Mouse (Mus musculus): Measurements from ENCODE around the gene Pyurf. TPM values are rescaled to one million over a fixed set of nuclear protein-coding genes. Genes with fewer than 3 reads are reported as not detected.
A peak's percentile ranks its signal among the peaks of the same experiment; 100 is the strongest.

Gene Pyurf
- 13.9 and 15.5 TPM in 2 replicates for polyA plus RNA-seq (2015; fragmentation: Nextera tagmentation; extraction: Ambion mirVana)

DNA sequence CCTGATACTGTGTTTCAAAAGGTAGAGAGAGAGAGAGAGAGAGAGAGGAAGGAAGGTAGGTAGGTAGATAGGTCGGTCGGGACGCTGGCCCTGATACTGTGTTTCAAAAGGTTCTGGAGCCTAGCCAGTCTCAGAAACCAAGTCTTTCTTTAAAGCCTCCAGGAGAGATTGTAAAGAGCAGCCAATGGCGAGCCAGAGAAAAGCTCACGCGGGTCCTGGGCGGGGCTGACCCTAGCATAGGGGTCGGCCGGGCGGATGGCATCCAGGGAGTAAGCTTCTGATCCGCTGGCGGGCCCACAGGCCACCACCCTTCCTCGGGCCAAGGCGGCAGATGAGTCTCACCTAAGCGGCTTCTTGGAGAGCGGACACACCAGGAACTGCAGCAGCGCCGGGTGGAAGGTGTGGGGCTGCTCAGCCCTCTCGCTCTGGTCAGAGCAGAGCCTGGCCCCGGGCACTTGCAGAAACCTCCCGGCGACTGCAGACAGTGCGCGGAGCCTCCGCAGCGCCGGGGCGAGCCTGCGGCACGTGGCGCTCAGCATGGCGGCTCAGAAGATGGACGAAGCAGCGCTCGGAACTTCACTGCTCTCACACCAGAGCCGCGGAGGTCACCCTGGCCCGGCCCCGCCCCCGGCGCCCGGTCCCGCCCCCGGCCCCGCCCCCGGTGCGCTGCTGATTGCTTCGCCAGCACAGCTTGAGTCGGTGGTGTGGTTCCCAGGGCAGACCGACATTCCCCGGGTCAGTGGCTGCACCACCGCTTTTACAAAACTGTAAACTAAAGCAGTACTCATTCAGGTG is at the start of gene Pyurf:
Pyurf (minus strand) TSS at position 612 of the 795 bp plus-strand sequence.
- peaks cover 3% of the 10 kb centered on the region; the same call in 1 of the 2 replicates for H3K4me1 ChIP-seq (ENCODE audit: control insufficient read depth, insufficient read depth, low read length)
- H3K9me3 ChIP-seq (replicated peaks; ENCODE audit: control insufficient read depth, low read length, poor library complexity, severe bottlenecking), result no peaks in the 10 kb centered on the region
- no peaks in the 10 kb centered on the region for H3K36me3 ChIP-seq (ENCODE audit: control insufficient read depth, insufficient read depth, low read length)
- 0% methylated on average over 47 of the region's 52 CpGs for WGBS
- peak within 1 kb of the TSS; percentile 90 for H3K27ac ChIP-seq (ENCODE audit: low read length)
- no peaks in the 10 kb centered on the region for H3K27me3 ChIP-seq (ENCODE audit: control insufficient read depth, insufficient read depth, low read depth, low read length)
- peak within 1 kb of the TSS; percentile 86 for H3K9ac ChIP-seq (ENCODE audit: low read depth, low read length)
- peak within 1 kb of the TSS; percentile 70 for H3K4me2 ChIP-seq (ENCODE audit: low read length)
- H3K4me3 ChIP-seq (ENCODE audit: low read depth, low read length), result peak within 1 kb of the TSS; percentile 76
- ATAC-seq, result peak; percentile 98

DNA sequence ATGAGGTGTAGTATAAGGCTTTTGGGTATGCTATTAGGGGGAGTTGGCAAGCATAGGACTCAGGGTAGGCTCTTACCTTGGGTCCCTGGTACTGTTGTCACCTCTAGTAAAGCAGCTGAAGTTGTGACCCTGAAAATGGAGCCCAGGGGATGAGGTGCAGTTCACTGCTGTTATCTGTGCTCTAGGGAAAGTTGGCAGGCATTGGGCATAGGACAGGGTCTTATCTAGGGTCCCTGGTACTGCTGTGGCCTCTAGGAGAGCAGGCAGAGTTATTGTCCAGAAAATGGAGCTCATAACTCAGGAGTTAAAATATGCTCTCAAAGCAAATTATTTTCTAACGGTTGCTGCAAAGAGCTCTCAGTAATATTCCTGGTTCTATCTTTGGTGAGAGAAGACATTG is 29.5 kb upstream of the Pyurf start:
- Histone ChIP-seq H3K27me3 (ENCODE audit: control insufficient read depth, insufficient read depth, low read depth, low read length) (no peaks in the 10 kb centered on the region), H3K4me1 (ENCODE audit: control insufficient read depth, insufficient read depth, low read length) (no peaks in the 10 kb centered on the region), H3K36me3 (ENCODE audit: control insufficient read depth, insufficient read depth, low read length) (peaks cover 6% of the 10 kb centered on the region; the same call in 1 of the 2 replicates), H3K4me3 (ENCODE audit: low read depth, low read length) (no peak overlapping the region), H3K9ac (ENCODE audit: low read depth, low read length) (no peak overlapping the region), H3K27ac (ENCODE audit: low read length) (no peak overlapping the region), H3K9me3 (replicated peaks; ENCODE audit: control insufficient read depth, low read length, poor library complexity, severe bottlenecking) (no peaks in the 10 kb centered on the region; the same call in 1 of the 2 replicates), H3K4me2 (ENCODE audit: low read length) (no peak overlapping the region)
- no peak for ATAC-seq
- WGBS, result 97% methylated on average over 1 of the region's 1 CpGs

DNA sequence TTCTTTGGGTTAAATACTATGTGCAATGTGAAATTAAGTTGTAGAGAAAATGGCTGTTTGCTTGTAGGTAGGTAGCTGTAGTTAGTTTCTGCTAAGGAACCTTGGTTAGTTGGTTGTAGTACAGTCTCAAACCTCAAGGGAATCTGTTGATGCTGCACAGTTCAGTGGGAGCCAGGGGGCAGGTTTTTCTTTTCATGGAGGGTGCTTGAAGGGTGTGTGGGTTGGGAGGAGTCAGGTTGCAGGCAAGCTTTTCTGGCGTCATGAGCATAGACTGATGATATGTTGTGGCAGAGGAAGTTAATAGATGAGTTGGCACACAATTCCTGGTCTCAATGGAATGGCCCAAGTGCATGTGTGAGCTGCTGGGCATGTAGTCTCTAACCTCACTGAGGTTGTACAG is 19.8 kb upstream of the Pyurf start:
- no peak for ATAC-seq
- Histone ChIP-seq H3K27me3 (ENCODE audit: control insufficient read depth, insufficient read depth, low read depth, low read length) (no peaks in the 10 kb centered on the region), H3K36me3 (ENCODE audit: control insufficient read depth, insufficient read depth, low read length) (no peaks in the 10 kb centered on the region), H3K4me2 (ENCODE audit: low read length) (no peak overlapping the region), H3K27ac (ENCODE audit: low read length) (no peak overlapping the region), H3K4me3 (ENCODE audit: low read depth, low read length) (no peak overlapping the region), H3K9ac (ENCODE audit: low read depth, low read length) (no peak overlapping the region), H3K4me1 (ENCODE audit: control insufficient read depth, insufficient read depth, low read length) (no peaks in the 10 kb centered on the region), H3K9me3 (replicated peaks; ENCODE audit: control insufficient read depth, low read length, poor library complexity, severe bottlenecking) (no peaks in the 10 kb centered on the region)
- 57% methylated on average over 1 of the region's 1 CpGs for WGBS

DNA sequence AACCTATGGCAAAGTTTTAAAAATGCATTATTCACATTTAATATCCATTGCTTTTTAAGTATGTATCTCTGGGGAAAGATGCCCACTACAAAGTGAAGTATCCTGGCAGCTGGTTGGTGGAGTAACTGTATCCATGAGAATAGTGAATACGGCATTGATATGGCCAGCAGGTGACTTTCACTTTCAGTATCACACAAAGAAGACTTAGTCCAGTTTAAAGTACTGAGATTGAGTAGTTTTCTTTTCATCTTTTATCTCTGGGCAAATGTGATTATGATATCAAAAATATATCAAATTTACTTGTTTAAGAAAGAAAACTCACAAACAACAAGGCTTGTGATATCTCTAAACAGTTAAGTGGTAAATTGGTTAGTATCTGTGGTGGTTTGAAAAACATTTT is 14.8 kb upstream of the Pyurf start:
- H3K36me3 ChIP-seq (ENCODE audit: control insufficient read depth, insufficient read depth, low read length), result no peaks in the 10 kb centered on the region
- ATAC-seq, result no peak
- H3K4me2 ChIP-seq (ENCODE audit: low read length), result no peak overlapping the region
- 84% methylated on average over 1 of the region's 1 CpGs for WGBS
- H3K27me3 ChIP-seq (ENCODE audit: control insufficient read depth, insufficient read depth, low read depth, low read length), result no peaks in the 10 kb centered on the region
- peaks cover 12% of the 10 kb centered on the region for H3K4me1 ChIP-seq (ENCODE audit: control insufficient read depth, insufficient read depth, low read length)
- H3K9me3 ChIP-seq (replicated peaks; ENCODE audit: control insufficient read depth, low read length, poor library complexity, severe bottlenecking), result no peaks in the 10 kb centered on the region
- H3K9ac ChIP-seq (ENCODE audit: low read depth, low read length), result no peak overlapping the region
- H3K27ac ChIP-seq (ENCODE audit: low read length), result no peak overlapping the region
- H3K4me3 ChIP-seq (ENCODE audit: low read depth, low read length), result no peak overlapping the region

DNA sequence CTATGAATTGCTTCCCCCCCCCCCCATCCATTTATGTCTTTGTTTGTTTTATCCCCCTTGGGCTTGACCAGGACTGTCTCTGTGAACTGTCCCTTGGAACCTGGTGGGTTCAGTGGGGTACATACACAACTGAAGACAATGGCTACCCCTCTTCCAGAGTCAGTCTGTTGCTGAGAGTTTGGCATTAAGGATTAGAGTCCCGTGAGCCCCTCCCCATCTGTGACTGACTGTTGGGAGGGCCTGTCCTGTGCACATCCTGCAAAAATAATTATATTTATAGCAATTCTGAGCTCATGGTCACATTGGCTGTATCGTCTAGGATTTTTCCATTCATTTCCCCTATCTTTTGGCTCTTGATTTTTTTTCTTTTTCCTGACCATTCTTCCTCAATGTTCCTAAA is 11.8 kb upstream of the Pyurf start:
- Histone ChIP-seq H3K36me3 (ENCODE audit: control insufficient read depth, insufficient read depth, low read length) (no peaks in the 10 kb centered on the region), H3K9ac (ENCODE audit: low read depth, low read length) (peak overlapping the region; percentile 94), H3K9me3 (replicated peaks; ENCODE audit: control insufficient read depth, low read length, poor library complexity, severe bottlenecking) (no peaks in the 10 kb centered on the region), H3K27ac (ENCODE audit: low read length) (peak overlapping the region; percentile 98), H3K4me2 (ENCODE audit: low read length) (peak overlapping the region; percentile 75), H3K4me3 (ENCODE audit: low read depth, low read length) (peak overlapping the region; percentile 66), H3K27me3 (ENCODE audit: control insufficient read depth, insufficient read depth, low read depth, low read length) (no peaks in the 10 kb centered on the region), H3K4me1 (ENCODE audit: control insufficient read depth, insufficient read depth, low read length) (peaks cover 22% of the 10 kb centered on the region)
- ATAC-seq, result peak; percentile 56
- WGBS, result 19% methylated on average over 2 of the region's 2 CpGs

DNA sequence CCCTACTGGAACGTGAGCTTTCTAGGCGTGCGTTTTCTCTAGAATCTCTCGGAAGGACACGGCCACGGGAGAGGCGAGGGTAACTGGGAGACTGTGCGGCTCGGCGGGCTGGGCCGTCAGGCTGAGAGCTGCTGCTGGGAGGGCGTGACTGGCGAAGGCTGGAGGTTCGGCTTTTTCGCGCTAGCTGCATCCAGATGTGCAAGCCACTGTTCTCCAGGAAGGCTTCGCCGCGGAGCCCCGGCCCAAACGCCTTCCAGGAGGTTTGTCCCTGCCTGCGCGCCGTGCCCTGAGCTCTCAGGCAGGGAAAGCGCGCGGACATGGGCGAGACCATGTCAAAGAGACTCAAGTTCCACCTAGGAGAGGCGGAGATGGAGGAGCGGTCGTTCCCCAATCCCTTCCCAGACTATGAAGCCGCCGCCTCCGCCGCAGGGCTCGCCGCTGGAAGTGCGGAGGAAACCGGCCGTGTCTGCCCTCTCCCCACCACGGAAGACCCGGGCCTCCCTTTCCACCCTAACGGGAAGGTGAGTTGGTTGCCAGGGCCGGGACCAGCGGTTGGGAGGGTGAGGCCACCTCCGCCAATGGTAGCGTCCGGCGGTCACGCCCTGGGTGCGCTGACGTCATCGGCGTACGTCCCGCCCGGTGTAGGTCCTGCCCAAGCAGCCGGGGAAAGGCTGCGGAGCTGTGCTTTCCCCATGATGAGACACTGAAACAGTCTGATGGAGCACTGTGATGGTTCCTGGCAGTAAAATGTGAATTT is 11.0 kb upstream of the Pyurf start:
- Histone ChIP-seq H3K27me3 (ENCODE audit: control insufficient read depth, insufficient read depth, low read depth, low read length) (no peaks in the 10 kb centered on the region), H3K4me3 (ENCODE audit: low read depth, low read length) (peak overlapping the region; percentile 66), H3K4me2 (ENCODE audit: low read length) (peak overlapping the region; percentile 75), H3K36me3 (ENCODE audit: control insufficient read depth, insufficient read depth, low read length) (no peaks in the 10 kb centered on the region), H3K4me1 (ENCODE audit: control insufficient read depth, insufficient read depth, low read length) (peaks cover 22% of the 10 kb centered on the region), H3K9ac (ENCODE audit: low read depth, low read length) (peak overlapping the region; percentile 94), H3K27ac (ENCODE audit: low read length) (peak overlapping the region; percentile 98), H3K9me3 (replicated peaks; ENCODE audit: control insufficient read depth, low read length, poor library complexity, severe bottlenecking) (no peaks in the 10 kb centered on the region)
- under 1% methylated on average over 59 of the region's 59 CpGs for WGBS
- ATAC-seq, result peak; percentile 98

DNA sequence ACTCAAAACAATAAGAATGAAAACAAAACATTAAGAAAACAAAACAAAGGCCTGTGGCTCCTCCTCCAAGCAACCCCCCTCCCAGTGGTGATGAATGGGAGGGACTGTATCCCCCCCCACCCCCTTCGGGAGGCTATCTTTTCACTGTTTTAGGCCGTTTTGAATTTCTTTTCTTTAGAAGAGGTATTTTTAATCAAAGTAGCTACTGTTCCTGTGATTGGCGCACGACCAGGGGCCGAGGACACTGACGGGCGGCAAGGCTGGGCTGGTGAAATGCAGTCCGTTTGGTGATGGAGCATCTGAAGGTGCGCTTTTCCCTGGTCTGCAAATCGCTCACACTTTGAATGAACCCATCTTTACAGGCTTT is 10.5 kb upstream of the Pyurf start, which contains the start of gene Lancl2:
Lancl2 (plus strand) TSS at position 165 of the 367 bp plus-strand sequence.
- Histone ChIP-seq H3K4me1 (ENCODE audit: control insufficient read depth, insufficient read depth, low read length) (peaks cover 22% of the 10 kb centered on the region), H3K4me2 (ENCODE audit: low read length) (peak within 1 kb of the TSS; percentile 75), H3K9ac (ENCODE audit: low read depth, low read length) (peak within 1 kb of the TSS; percentile 94), H3K27me3 (ENCODE audit: control insufficient read depth, insufficient read depth, low read depth, low read length) (no peaks in the 10 kb centered on the region), H3K36me3 (ENCODE audit: control insufficient read depth, insufficient read depth, low read length) (no peaks in the 10 kb centered on the region), H3K27ac (ENCODE audit: low read length) (peak within 1 kb of the TSS; percentile 98), H3K9me3 (replicated peaks; ENCODE audit: control insufficient read depth, low read length, poor library complexity, severe bottlenecking) (no peaks in the 10 kb centered on the region), H3K4me3 (ENCODE audit: low read depth, low read length) (peak within 1 kb of the TSS; percentile 66)
- peak; percentile 41 for ATAC-seq
- WGBS, result under 1% methylated on average over 10 of the region's 10 CpGs

DNA sequence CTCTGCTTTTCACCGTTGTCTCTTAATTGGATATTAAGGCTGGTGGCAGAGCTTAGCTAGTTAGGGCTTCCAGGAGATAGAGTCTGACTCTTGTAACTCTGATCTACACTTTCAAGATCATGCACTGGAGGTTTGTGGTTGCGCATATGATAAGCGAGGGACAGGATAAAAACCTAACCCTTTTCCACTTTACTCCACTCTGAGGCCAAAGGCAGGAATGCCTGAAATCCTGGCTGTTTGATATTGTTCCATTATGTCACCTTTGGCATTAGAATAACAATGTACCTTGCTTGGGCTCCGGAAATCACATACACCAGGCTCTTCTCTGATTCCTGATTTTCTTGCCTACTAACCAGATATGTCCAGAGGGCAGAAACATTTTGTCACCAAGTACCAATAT is 9.8 kb upstream of the Pyurf start:
- Histone ChIP-seq H3K4me2 (ENCODE audit: low read length) (peak overlapping the region; percentile 75), H3K9ac (ENCODE audit: low read depth, low read length) (peak overlapping the region; percentile 53), H3K36me3 (ENCODE audit: control insufficient read depth, insufficient read depth, low read length) (no peaks in the 10 kb centered on the region), H3K4me1 (ENCODE audit: control insufficient read depth, insufficient read depth, low read length) (peaks cover 22% of the 10 kb centered on the region), H3K27ac (ENCODE audit: low read length) (peak overlapping the region; percentile 98), H3K27me3 (ENCODE audit: control insufficient read depth, insufficient read depth, low read depth, low read length) (no peaks in the 10 kb centered on the region), H3K4me3 (ENCODE audit: low read depth, low read length) (peak overlapping the region; percentile 66), H3K9me3 (replicated peaks; ENCODE audit: control insufficient read depth, low read length, poor library complexity, severe bottlenecking) (no peaks in the 10 kb centered on the region)
- no peak for ATAC-seq
- WGBS, result 18% methylated on average over 4 of the region's 4 CpGs

DNA sequence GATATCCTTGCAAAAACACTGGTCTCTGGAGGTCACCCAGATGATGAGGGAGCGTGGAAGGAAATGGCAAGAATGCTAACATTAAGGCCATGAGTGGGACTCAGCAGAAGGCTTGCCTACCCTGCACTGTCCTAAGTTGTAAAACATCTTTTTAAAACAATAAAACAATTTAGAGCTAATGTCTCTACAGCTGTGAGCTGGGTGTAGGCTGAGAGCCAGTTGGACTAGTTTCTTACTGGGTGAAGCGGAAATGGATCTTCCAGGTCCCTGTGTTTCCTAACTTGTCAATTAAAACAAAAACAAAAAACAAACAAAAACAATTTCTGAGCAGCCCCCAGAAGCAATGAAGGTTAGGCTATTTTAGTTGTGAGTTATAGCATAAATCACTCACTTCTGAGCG is 1.2 kb upstream of the Pyurf start:
- H3K9ac ChIP-seq (ENCODE audit: low read depth, low read length), result no peak overlapping the region
- ATAC-seq, result no peak
- no peak overlapping the region for H3K4me3 ChIP-seq (ENCODE audit: low read depth, low read length)
- no peaks in the 10 kb centered on the region for H3K9me3 ChIP-seq (replicated peaks; ENCODE audit: control insufficient read depth, low read length, poor library complexity, severe bottlenecking)
- H3K4me1 ChIP-seq (ENCODE audit: control insufficient read depth, insufficient read depth, low read length), result peaks cover 3% of the 10 kb centered on the region; the same call in 1 of the 2 replicates
- H3K4me2 ChIP-seq (ENCODE audit: low read length), result no peak overlapping the region
- H3K27me3 ChIP-seq (ENCODE audit: control insufficient read depth, insufficient read depth, low read depth, low read length), result no peaks in the 10 kb centered on the region
- WGBS, result 83% methylated on average over 3 of the region's 3 CpGs
- H3K36me3 ChIP-seq (ENCODE audit: control insufficient read depth, insufficient read depth, low read length), result no peaks in the 10 kb centered on the region
- no peak overlapping the region for H3K27ac ChIP-seq (ENCODE audit: low read length)
